Mouse (Mus musculus) monocyte, adult 5-6 weeks (primary cell): ENCODE data around the gene Dcaf8. TPM values are rescaled to one million over a fixed set of nuclear protein-coding genes. Genes with fewer than 3 reads are reported as not detected.

Source experiments
- ATAC-seq: fragments of 153-309, 156-312 bp; replicated peaks from 2 replicates; pipeline ENCODE4 v1.8.0; 2017; ENCODE audit warnings: mild to moderate bottlenecking; ENCODE audit not compliant: low TSS enrichment, insufficient number of reproducible peaks, severe bottlenecking, poor library complexity, low FRiP score
- total RNA-seq: library from RNA; stranded (forward); fragments of 200-1000, 200-491, 200-594 nt; gene quantifications from 3 replicates; pipeline ENCODE4 v1.2.3, GENCODE M21; 2017

Gene Dcaf8
- total RNA-seq, 1 experiment from 2014 or later = 164 TPM

- ATAC-seq = no peak
These were observed 36.0 kb downstream of the Dcaf8 start for GRCm38 (mm10) chr1:172183915-172184314.

- ATAC-seq = no peak
These were observed 38.8 kb downstream of the Dcaf8 start for GRCm38 (mm10) chr1:172186401-172187289.

DNA sequence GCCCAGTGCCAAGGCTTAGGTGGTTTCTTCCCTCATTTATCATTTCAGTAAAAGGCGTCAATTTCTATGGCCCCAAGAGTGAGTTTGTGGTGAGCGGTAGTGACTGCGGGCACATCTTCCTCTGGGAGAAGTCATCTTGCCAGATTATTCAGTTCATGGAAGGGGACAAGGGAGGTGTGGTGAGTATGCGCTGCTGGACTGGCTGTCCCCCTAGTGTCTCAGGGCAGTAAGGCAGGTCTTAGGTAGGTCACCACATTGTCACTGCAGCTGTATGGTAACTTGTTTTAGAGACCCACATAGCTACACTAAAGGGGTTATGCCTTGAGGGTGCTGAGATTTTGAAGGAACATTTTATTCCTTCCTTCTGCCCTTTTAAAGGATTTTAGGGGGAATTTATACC is 41.0 kb downstream of the Dcaf8 start:
- ATAC-seq = no peak

DNA sequence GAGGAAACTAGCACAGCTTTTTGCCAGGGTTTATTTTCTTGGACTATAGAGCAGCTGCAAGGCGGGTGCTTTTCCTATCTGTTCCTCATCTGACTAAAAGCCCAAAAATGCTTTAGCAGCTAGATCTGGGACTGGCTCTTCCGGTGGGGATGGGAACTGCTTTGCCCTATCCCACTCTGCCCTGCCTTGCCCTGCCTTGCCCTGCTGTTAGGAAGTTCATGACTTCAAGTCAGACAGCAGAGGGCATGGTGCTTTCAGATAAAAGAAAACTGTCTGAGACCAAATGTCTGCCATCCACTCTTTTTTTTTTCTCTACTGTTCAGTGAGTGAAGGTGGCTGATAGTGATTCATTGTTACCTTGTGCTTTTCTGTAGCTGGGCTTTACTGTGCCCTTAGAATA is 43.7 kb downstream of the Dcaf8 start:
- ATAC-seq = no peak

DNA sequence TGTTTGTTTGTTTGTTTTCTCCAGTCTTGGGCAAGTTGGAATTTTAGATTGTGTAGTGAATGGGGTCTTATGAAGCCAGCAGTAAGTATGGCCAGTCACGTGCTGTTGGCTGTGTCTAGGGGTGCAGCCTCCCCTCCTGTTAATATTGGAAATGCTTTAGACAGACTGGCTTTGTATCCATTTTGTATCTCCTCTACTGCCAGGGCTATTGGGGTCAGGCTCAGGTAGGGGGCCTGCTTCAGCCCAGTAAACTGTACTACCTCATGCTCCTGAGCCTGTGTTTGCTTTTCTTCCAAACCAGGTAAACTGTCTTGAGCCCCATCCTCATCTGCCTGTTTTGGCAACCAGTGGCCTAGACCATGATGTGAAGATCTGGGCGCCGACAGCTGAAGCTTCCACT is 44.3 kb downstream of the Dcaf8 start:
- no peak for ATAC-seq

- ATAC-seq = no peak
These were observed 46.6 kb downstream of the Dcaf8 start for GRCm38 (mm10) chr1:172194435-172194834.

- ATAC-seq = no peak
These were observed 49.3 kb downstream of the Dcaf8 start for GRCm38 (mm10) chr1:172197146-172197545.

DNA sequence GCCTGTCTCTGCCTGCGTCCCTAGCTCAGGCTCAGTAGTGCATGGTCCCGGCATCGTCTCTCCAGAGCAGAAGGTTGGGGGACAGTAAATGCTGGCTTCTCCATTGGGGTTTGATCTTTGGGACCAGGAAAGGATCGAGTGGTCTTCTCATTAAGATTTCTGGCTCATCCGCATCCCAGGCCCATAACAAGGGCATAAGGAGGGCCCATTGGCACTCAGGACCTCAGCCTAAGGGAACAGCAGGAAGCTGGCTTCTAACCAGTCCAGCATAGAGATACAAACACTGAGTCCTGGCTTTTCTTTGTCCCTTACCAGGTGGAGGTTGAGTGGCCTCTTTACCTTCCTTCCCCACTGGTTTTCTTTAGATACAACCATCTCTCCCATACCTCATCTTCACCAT is 50.0 kb downstream of the Dcaf8 start:
- no peak for ATAC-seq

DNA sequence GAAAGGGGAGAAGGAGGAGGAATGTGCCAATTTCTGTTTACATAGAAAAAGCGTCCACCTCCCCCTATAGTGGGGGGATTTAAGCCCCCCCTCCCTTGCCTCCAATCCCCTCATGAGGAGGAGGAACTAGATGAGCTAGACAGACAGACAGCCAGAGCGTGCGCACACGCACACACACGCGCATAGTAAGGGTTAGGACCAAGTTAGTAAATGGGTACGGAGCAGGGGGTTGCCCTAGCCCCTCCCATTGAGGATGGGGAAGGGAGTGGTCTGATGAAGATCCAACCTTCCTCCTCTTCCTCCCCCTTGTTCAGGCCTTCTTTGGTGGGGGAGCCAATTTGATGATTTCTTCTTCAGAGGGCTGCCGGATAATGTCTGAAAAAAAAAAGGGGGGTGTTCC is 50.4 kb downstream of the Dcaf8 start:
- ATAC-seq = no peak

GRCm38 (mm10) chr1:172198996-172199395 is 51.1 kb downstream of the Dcaf8 start:
- ATAC-seq = no peak

- no peak for ATAC-seq
These were observed 52.3 kb downstream of the Dcaf8 start for GRCm38 (mm10) chr1:172200161-172200560.

DNA sequence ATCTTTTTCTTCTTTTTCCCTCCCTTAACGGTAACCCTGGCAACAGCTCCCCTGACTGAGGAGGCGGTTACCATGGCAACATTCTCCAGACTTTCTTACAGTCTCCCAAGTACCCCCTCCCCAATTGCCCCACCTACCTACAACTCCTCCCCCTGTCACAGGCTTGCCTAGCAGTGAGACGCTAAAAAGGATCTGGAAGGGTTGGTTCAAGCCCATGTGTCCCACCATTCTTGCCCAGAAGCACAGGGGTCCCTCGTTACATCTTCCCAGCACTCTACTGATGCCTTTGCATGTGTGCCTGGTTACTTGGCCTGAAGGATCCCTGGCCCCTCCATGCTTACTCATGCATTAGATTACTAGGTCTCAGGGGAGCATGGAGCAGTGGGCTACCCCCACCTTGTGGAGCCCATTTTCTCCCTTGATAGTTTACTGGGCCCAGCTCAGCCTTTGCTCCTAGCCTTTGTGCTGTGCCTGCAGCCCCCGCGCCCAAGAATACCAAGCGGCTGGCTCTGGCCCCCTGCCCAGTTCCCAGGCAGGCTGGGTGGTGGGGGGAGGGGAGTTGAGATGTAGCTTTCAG is 53.1 kb downstream of the Dcaf8 start:
- no peak for ATAC-seq

- ATAC-seq = no peak
These were observed 54.3 kb downstream of the Dcaf8 start for GRCm38 (mm10) chr1:172201967-172202880.

GRCm38 (mm10) chr1:172202894-172203522 is 55.1 kb downstream of the Dcaf8 start:
- no peak for ATAC-seq

DNA sequence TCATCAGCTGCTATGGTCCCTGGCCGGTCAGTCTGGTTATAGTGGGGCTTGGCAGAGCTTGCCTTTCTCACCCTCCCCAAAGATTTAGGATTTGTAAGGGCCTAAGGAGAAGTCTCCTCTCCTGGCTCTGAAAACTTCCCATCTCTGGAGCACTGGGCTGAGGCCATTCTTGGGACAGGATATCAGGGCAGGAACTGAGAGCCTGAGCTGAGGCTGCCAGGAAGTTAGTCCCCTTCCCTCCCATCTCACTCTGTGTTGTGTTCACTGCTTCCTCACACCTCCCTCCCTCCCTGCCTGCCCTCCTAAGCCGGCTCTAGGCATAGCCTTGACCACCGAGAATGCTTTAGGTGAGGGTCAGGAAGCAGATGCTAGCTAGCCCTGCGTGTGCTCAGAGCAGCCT is 55.7 kb downstream of the Dcaf8 start:
- no peak for ATAC-seq

- ATAC-seq = no peak
These were observed 56.3 kb downstream of the Dcaf8 start for GRCm38 (mm10) chr1:172204033-172204813.

DNA sequence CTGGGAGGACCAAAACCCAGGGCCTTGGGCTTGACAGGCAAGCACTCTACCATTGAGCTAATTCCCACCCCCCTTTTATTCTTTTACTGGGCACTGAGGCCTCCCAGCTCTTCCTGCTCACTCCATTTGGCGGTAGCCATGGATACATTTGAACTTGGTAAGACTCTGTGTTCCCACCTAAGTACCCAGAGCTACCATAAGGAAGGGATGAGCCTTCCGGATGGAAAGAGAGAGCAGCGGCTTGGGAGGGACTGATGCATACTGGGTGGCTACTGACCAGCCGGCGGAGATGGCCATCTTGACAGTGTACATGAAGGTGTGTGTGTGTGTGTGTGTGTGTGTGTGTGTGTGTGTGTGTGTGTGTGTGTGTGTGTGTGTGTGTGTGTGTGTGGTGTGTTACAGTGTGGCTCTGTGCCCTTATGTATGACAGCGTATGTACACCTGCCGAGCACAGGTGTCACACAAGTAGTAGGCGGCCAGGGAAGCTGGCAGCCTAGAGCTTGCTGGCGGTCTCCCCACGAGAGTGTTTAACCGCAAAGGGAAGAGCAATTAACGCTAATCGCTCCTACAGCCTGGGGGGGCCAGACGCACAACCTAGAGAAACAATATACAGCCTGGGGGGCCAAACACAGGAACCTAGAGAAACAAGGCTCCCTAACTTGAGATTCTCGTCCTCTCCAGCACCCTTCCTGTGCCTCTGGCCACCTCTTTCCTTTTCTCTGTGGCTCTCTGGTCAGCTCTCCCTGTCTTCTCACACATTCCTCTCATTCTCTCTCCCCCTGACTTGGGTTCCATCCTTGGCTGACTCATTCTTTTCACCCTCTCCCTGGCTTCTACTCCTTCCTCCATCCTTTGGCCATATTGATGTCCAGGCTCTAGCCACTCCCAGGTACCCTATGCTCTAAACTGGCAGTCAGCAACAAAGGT is 57.2 kb downstream of the Dcaf8 start:
- no peak for ATAC-seq
